Mouse (Mus musculus): ENCODE results near the gene Arpc1a. TPM values are rescaled to one million over a fixed set of nuclear protein-coding genes. Genes with fewer than 3 reads are reported as not detected.
"Not testable (repeated sequence)": the region's sequence is repeated elsewhere in the genome, so short reads cannot be mapped to it uniquely, and the experiment has no call there.

Gene Arpc1a
- 46.8 and 114 TPM in 2 replicates for polyA plus RNA-seq (2011; ENCODE audit: insufficient read depth, insufficient read length, low replicate concordance, missing spikeins)

DNA sequence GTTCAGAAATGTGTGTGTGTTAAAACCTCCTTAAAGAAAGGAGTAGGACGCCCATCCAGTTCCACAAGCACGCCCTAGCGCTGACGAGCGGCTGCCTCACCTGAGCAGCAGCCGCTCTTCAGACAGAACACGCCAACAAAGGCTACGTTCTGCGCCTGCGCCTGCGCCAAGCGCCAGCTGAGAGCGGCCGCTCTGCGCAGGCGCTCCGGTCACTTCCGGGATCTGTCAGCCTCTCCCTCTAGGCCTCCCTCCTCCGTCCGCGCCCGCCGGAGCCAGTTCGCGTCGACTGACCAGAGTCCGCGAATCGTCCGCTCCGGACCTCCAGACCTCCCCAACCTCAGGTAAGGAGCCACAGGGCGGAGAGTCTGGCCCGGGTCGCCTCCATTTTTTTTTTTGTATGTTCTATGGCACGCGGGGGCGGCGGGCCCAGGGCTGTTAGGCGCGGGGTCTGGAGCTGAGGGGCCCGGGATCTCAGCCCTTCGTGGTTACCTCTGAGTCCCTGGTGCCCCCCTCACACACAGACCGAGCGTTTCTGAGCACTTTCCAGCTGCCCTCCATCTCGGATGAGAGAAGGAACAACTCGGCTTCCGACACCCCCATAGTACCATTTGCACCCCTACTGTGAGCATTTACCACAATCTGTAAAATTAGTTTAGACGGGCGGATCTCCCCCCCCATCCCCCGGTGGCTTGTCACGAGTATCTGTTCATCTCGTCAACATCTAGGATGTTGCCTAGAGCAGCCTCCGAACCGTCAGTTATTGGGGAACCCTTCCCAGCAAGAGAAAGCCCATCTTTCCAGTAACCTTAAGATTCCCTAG, at the start of gene Arpc1a, which contains the start of gene Kpna7:
Gene Arpc1a (plus strand): TSS at position 199 of the 820 bp plus-strand sequence.
Gene Kpna7 (minus strand): TSS at position 399 of the 820 bp plus-strand sequence.
- no peak for TF ChIP-seq CTCF (IDR thresholded peaks at IDR 0.05; ENCODE audit: control insufficient read depth, insufficient read depth, low read length)
- TF ChIP-seq POLR2A (IDR thresholded peaks at IDR 0.05; ENCODE audit: borderline replicate concordance, control insufficient read depth, low read depth, low read length) = peak; percentile 76; the same call in 1 of the 2 replicates
- no peaks in the 10 kb centered on the region; the same call in 1 of the 2 replicates for H3K4me1 ChIP-seq (ENCODE audit: control insufficient read depth, insufficient read depth, low read length)
- H3K4me3 ChIP-seq (replicated peaks; ENCODE audit: control insufficient read depth, low read depth, low read length) = peak within 1 kb of the TSS; percentile 79
- under 1% methylated on average over 54 of the region's 54 CpGs for WGBS
- peak within 1 kb of the TSS; percentile 50; the same call in 1 of the 2 replicates for H3K27ac ChIP-seq (ENCODE audit: control insufficient read depth, insufficient read depth, low read depth, low read length, poor library complexity)

DNA sequence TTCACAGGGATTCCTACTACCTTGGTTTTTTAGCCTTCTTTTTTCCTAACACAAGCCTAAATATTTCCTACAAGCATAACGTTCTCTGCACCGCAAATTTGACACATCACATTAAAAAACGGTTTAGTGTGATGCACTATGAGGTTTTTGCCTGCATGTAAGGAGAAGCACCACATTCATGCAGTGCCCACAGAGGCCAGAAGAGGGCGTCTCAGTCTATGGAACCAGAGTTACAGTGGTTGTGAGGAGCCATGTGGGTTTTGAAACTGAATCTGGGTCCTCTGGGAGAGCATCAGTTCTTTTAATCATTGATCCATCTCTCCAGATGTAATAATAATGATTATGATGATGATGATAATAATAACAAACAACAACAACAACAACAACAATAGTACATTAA, 42.0 kb upstream of the Arpc1a start:
- Histone ChIP-seq H3K4me1 (ENCODE audit: control insufficient read depth, insufficient read depth, low read length) (no peaks in the 10 kb centered on the region), H3K27ac (ENCODE audit: control insufficient read depth, insufficient read depth, low read depth, low read length, poor library complexity) (no peak overlapping the region), H3K4me3 (replicated peaks; ENCODE audit: control insufficient read depth, low read depth, low read length) (no peak overlapping the region)
- TF ChIP-seq CTCF (IDR thresholded peaks at IDR 0.05; ENCODE audit: control insufficient read depth, insufficient read depth, low read length) = peak; percentile 30; the same call in 1 of the 2 replicates
- TF ChIP-seq POLR2A (IDR thresholded peaks at IDR 0.05; ENCODE audit: borderline replicate concordance, control insufficient read depth, low read depth, low read length) = no peak
- WGBS = 49% methylated on average over 4 of the region's 4 CpGs

DNA sequence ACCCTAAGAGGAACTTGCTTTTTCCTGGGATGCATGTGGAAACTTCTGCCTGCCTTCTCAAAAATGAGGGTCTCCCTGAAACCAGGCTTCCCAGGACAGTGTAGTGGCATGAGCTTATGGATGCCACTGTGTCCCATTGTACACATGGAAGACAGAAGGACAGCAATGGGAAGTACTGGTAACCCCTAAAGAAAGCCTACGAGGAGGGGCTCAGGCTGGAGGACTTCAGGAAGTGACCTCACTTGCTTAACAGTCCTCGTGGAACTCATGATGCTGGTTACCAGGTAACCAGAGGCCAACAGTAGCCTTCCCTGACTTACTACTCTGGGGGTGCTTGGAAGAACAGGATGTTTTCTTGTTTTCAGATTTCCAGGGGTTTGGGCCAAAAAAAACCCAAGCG, 40.9 kb upstream of the Arpc1a start, which contains the start of gene 1700018F24Rik:
Gene 1700018F24Rik (plus strand): TSS at position 301 of the 400 bp plus-strand sequence.
- H3K27ac ChIP-seq (ENCODE audit: control insufficient read depth, insufficient read depth, low read depth, low read length, poor library complexity); H3K4me3 ChIP-seq (replicated peaks; ENCODE audit: control insufficient read depth, low read depth, low read length); H3K4me1 ChIP-seq (ENCODE audit: control insufficient read depth, insufficient read depth, low read length): not testable (repeated sequence)
- WGBS = 31% methylated on average over 3 of the region's 3 CpGs

DNA sequence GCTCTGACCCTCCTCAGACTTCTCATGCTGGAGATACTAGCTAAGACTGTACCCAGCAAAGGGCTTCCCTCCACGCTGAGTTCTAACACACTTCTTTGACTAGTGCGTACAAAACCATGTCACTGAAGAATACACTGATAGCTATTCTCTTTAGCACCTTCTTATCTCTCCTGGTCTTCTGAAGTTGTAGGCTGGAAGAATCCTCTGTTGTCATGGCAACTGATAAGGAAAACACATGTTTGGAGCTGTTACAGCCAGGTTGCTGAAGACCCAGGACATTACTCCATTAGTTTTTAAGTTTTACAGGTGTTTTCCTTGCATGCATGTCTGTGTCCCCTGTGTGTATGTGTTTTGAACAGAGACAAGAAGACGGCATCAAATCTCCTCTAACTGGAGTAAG, 29.4 kb upstream of the Arpc1a start:
- H3K4me3 ChIP-seq (replicated peaks; ENCODE audit: control insufficient read depth, low read depth, low read length); H3K4me1 ChIP-seq (ENCODE audit: control insufficient read depth, insufficient read depth, low read length); H3K27ac ChIP-seq (ENCODE audit: control insufficient read depth, insufficient read depth, low read depth, low read length, poor library complexity): not testable (repeated sequence)
- 70% methylated on average over 3 of the region's 3 CpGs for WGBS

DNA sequence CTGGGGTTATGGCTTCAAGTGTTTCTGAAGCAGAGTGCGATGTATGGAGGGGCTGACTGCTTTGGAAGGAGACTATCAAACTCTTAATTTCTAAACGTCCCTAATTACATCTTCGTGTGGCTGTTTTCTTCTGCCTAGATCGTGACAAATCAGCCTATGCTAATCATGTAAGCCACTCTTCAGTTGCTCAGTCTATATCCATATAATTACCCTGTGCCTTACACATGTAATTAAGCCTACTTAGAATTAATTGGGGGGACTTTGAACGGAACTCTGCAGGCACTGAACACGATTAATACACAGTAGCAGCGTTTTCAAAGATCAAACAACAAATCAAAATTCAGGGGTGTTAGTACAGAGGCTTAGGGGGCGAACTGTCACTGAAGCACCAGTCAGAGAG, 25.7 kb upstream of the Arpc1a start:
- 76% methylated on average over 8 of the region's 8 CpGs for WGBS
- no peak overlapping the region for H3K27ac ChIP-seq (ENCODE audit: control insufficient read depth, insufficient read depth, low read depth, low read length, poor library complexity)
- no peaks in the 10 kb centered on the region for H3K4me1 ChIP-seq (ENCODE audit: control insufficient read depth, insufficient read depth, low read length)
- H3K4me3 ChIP-seq (replicated peaks; ENCODE audit: control insufficient read depth, low read depth, low read length) = no peak overlapping the region
- TF ChIP-seq CTCF (IDR thresholded peaks at IDR 0.05; ENCODE audit: control insufficient read depth, insufficient read depth, low read length) = no peak
- no peak for TF ChIP-seq POLR2A (IDR thresholded peaks at IDR 0.05; ENCODE audit: borderline replicate concordance, control insufficient read depth, low read depth, low read length)

DNA sequence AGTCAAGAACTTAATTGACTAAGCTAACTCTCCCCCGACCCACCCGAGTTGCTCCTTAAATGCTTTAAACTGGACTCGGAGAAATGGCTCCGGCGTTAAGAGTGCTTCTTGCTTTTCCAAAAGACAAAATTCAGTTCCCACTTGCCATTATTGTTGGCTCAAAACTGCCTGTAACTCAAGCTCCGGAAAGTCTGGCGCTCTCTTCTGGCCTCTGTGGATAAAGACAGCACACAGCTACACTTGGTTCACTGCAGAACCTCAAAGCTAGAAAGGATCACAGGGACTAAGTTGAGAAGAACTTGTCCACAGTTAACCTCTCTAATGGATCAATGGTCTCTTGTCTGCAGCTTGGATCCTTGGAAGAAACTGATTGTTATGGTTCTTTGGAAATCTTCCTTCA, 24.9 kb upstream of the Arpc1a start:
- Histone ChIP-seq H3K4me1 (ENCODE audit: control insufficient read depth, insufficient read depth, low read length) (no peaks in the 10 kb centered on the region), H3K4me3 (replicated peaks; ENCODE audit: control insufficient read depth, low read depth, low read length) (no peak overlapping the region), H3K27ac (ENCODE audit: control insufficient read depth, insufficient read depth, low read depth, low read length, poor library complexity) (no peak overlapping the region)
- TF ChIP-seq CTCF (IDR thresholded peaks at IDR 0.05; ENCODE audit: control insufficient read depth, insufficient read depth, low read length) (no peak), POLR2A (IDR thresholded peaks at IDR 0.05; ENCODE audit: borderline replicate concordance, control insufficient read depth, low read depth, low read length) (no peak)
- 85% methylated on average over 7 of the region's 7 CpGs for WGBS

DNA sequence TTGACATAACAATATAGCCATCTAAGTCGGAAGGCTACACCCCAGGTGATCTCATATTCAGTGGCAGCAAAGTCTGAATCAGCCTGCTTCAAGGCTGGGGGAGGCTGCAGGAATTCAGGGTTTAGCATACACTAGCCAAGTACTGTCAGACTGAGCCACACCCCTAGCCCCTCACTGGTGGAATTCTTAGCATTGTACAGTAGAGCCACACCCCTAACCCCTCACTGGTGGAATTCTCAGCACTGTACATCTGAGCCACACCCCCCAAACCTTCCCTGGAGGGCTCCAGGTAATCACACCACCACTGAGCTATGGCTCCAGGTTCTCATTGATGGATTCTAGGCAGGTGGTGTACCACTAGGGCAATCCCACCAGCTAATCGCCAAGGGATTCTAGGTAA, 24.1 kb upstream of the Arpc1a start:
- Histone ChIP-seq H3K4me1 (ENCODE audit: control insufficient read depth, insufficient read depth, low read length) (no peaks in the 10 kb centered on the region), H3K4me3 (replicated peaks; ENCODE audit: control insufficient read depth, low read depth, low read length) (no peak overlapping the region), H3K27ac (ENCODE audit: control insufficient read depth, insufficient read depth, low read depth, low read length, poor library complexity) (no peak overlapping the region)
- TF ChIP-seq POLR2A (IDR thresholded peaks at IDR 0.05; ENCODE audit: borderline replicate concordance, control insufficient read depth, low read depth, low read length) (no peak), CTCF (IDR thresholded peaks at IDR 0.05; ENCODE audit: control insufficient read depth, insufficient read depth, low read length) (no peak)
- 76% methylated on average over 2 of the region's 2 CpGs for WGBS

DNA sequence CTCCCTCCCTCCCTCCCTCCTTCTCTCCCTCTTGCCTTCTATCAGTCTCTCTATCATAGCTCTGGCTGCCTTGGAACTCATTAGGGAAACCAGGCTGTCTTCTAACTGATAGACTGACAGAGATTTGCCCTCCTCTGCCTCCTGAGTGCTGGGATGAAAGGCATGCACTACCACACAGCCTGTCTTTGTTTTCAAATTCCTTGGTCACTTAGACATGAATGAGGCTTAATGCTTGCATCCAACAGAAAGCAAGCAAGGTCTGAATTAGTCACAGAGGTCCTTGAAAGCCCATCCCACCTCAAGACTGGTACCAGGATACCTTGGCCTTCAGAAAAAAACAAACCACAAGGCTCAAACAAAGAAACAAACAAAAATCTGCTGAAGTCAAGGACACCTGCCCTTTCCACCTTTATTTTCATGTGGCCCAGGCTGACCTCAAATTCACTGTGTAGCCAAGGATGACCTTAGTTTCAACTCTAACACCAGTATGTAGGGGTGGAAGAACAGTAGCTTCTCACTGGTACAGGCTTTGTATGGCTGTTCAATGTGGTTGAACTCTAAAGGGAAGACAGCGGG, 18.8 kb upstream of the Arpc1a start:
- WGBS = 77% methylated on average over 1 of the region's 1 CpGs
- H3K4me3 ChIP-seq (replicated peaks; ENCODE audit: control insufficient read depth, low read depth, low read length) = no peak overlapping the region
- H3K4me1 ChIP-seq (ENCODE audit: control insufficient read depth, insufficient read depth, low read length) = no peaks in the 10 kb centered on the region
- H3K27ac ChIP-seq (ENCODE audit: control insufficient read depth, insufficient read depth, low read depth, low read length, poor library complexity) = no peak overlapping the region
- TF ChIP-seq CTCF (IDR thresholded peaks at IDR 0.05; ENCODE audit: control insufficient read depth, insufficient read depth, low read length) = no peak
